Mouse (Mus musculus): Measurements from ENCODE around the gene Senp3. TPM values are rescaled to one million over a fixed set of nuclear protein-coding genes. Genes with fewer than 3 reads are reported as not detected.
"Not testable (repeated sequence)": the region's sequence is repeated elsewhere in the genome, so short reads cannot be mapped to it uniquely, and the experiment has no call there.

The Senp3 gene
- total RNA-seq (2021): 10 to 100 TPM; 21.9 to 25.4 TPM
- long read RNA-seq, experiment 1, transcript Senp3-201 (11 exons, 2,313 nt): major isoform, 5 of 7 reads
- long read RNA-seq, experiment 1, partial matches to known transcripts: 2 of 7 reads
- long read RNA-seq, experiment 1, other reads (novel, unspliced or antisense): 0 of 7 reads
- long read RNA-seq, experiment 2, transcript Senp3-201 (11 exons, 2,313 nt): major isoform, 7 of 10 reads
- long read RNA-seq, experiment 2, partial matches to known transcripts: 1 of 10 reads
- long read RNA-seq, experiment 2, other reads (novel, unspliced or antisense): 1 of 10 reads

- DNase-seq (ENCODE audit: low spot score): peak; percentile 96
Observed at GRCm38 (mm10) chr11:69681314-69682208, at the start of gene Senp3. TSS of gene Senp3 (minus strand) at chr11:69682084.

- not testable (repeated sequence) for DNase-seq (ENCODE audit: low spot score)
Observed at GRCm38 (mm10) chr11:69731408-69731807, 49.5 kb upstream of the Senp3 start.

DNA sequence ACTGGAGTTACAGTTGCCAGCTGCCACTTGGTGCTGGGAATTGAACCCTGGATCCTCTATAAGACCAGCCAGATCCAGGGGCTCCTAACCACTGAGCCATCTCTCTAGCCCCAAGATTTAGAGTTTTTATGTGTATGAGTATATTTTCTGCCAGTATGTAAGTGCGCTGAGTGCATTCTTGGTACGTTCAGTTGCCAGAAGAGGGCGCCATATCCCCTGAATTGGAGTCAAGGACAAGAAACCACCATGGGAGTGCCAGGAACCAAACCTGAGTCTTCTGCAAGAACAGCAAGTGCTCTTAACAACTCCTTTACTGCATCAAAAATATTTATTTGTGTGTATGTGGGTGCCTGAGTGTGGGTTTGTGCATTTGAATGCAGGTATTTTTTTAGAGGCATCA is 47.2 kb upstream of the Senp3 start:
- DNase-seq (ENCODE audit: low spot score): peak; percentile 62

- no peak for DNase-seq (ENCODE audit: low spot score)
Observed at GRCm38 (mm10) chr11:69725951-69726350, 44.1 kb upstream of the Senp3 start.

DNA sequence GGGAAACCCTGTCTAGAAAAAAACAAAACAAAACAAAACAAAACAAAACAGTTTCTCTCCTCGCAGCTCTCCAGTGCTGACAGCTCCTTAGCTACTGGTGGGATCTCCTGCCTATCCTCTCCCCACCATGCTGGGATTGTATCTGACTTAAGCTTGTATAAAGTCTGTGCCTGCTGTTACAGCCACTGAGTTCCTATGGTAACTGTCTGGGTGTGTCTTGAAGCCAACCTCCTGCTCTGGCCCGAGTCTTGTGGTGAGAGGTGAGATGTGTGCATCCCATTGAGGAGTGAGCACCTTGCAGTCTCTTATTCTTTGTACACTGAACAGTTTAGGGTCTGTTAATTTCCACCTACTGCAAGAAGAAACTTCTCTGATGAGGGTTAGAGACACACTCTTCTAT is 41.2 kb upstream of the Senp3 start:
- DNase-seq (ENCODE audit: low spot score): no peak

DNA sequence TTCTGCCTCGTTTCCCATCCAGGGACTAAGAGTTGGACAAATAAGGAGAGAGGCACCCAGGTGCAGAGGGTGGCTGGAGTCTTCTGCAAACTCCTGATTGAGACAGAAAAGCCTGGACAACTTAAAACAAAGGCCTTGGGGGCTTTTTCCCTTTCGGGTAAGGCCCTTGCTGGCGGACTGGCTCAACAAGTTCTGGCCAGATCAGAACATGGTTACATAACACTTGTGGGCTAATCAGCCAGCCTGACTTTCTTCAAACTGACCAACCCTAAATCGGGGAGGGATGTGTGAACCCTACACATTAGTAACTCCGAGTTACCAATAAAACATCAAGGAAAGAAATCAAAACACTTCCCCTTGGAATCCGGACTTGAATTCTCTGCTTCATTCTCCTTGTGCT is 39.0 kb upstream of the Senp3 start:
- no peak for DNase-seq (ENCODE audit: low spot score)

GRCm38 (mm10) chr11:69719423-69719822 is 37.5 kb upstream of the Senp3 start:
- DNase-seq (ENCODE audit: low spot score): no peak

GRCm38 (mm10) chr11:69718661-69719060 is 36.8 kb upstream of the Senp3 start:
- no peak for DNase-seq (ENCODE audit: low spot score)

DNA sequence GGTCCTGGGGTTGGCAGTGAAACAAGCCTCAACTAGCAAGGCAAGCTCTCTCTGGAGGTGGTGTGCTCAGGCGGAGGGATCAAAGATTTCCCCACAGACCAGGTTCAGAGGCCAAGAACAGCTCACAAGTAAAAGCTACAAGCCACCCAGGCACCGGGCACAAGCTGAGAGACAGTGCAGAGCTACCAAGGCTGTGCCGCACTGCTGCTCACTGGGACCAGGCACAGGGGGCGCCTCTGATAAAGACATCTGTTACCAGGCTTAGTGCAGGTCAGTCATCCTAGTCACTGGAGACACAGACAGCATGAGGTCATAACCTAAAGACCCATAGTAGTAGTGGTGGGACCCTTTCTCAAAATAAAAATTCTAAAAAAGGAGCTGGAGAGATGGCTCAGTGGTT is 35.1 kb upstream of the Senp3 start:
- no peak for DNase-seq (ENCODE audit: low spot score)

DNA sequence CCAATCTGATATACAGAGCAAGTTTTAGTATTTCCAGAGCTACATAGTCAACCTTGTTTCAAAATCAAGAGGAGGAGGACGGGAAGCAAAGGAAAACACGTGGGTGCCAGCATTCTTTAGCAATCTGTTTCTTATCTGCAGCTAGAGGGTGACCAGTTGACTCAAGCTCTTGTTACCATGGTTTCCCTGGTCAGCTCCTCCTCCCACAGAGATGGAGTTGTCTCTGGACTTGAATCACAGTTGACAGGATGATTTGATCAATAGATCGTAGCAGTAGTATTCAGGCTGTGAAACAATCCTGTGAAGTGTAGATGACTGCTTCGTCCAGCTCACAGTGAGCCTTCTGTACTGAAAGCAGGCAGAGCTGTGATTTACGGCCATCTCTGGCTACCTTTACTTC is 34.0 kb upstream of the Senp3 start:
- no peak for DNase-seq (ENCODE audit: low spot score)

DNA sequence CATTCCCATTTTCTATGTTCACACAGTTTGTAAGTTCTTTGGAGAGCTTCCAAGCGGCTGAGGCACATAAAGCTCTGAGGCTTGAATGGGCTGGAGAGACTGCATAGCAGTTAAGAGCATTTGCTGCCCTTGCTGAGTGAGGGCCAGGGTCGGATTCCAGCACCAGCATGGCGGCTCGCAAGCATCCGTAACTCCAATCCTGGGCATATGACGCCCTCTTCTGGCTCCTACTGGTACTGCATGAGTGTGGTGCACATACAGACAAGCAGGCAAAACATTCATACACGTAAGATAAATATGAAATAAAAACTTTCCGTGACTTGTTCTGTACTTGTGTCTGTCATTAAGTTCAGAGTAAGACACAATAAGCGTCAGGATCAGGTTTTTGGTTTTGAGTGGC is 33.6 kb upstream of the Senp3 start:
- DNase-seq (ENCODE audit: low spot score): no peak

- DNase-seq (ENCODE audit: low spot score): no peak
Observed at GRCm38 (mm10) chr11:69714636-69715329, 32.9 kb upstream of the Senp3 start.

GRCm38 (mm10) chr11:69712954-69713672 is 31.2 kb upstream of the Senp3 start:
- DNase-seq (ENCODE audit: low spot score): no peak

DNA sequence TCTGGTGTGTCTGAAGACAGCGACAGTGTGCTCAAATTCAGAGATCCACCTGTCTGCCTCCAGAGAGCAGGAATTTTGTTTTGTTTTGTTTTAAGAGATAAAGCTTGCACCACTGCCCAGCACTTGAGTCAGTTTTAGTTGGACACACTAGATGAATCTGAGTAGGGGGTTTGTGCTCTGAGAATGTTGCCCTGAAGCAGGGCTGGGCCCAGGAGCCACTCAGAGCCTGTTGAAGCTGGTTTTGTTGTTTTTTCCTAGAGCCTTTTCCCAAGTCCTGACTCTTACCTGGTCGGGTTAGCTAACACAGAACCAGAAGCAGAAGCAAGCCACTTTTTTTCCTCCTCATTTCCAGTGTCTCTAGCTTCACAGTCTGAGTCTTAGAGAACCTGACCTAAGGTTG is 29.2 kb upstream of the Senp3 start:
- no peak for DNase-seq (ENCODE audit: low spot score)

GRCm38 (mm10) chr11:69710470-69710869 is 28.6 kb upstream of the Senp3 start:
- DNase-seq (ENCODE audit: low spot score): no peak

GRCm38 (mm10) chr11:69709554-69710446 is 27.9 kb upstream of the Senp3 start:
- DNase-seq (ENCODE audit: low spot score): no peak

DNA sequence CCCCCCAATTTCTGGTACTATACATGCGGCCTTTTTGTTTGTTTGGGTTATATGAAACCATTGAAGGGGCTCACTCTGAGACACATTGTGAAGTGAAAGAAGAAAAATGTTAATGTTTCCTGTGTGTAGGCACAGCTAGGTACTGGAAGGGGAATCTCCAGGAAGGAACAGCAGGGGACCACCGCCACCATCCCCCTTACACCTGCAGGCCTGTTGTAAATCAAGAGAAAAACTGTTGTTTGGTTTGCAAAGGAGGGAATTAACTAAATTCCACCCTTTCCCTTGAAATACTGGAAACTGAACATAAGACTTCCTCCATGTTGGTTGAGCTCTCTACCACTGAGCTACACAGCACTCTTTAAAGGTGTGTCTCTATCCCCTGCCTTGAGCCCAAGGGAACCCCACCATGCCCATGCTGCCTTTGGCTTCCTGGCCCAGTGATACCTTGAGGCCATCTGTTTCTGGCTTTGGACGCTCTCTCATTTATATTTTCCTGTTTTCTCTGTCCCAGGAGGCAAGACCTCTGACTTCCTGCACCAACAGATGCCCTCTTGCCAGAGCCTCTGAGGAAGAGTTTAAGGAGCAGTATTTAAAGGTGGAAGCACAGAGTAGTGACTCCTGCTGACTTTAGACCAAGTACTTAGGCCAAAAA is 26.9 kb upstream of the Senp3 start:
- DNase-seq (ENCODE audit: low spot score): no peak

DNA sequence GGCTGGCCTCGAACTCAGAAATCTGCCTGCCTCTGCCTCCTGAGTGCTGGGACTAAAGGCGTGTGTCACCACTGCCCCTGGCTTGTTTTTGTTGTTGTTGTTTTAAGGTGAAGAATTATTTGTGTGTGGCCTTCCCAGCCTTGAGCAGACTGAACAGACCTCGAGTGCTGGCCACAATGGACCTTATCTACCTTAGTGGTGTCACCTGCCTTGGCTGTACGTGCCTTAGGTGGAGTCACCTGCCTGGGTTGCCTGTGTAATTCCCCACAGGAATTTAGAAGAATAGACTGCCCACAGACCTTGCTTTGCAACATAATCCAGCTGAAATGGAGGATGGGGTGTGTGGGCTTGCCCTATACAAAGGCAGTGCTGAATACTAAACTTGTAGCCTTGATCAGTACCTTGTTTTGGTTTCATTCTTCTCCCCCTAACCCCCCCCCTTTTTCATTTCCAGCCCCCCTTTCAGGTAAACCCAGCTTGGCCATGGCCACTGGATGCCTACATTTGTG is 26.0 kb upstream of the Senp3 start:
- no peak for DNase-seq (ENCODE audit: low spot score)

GRCm38 (mm10) chr11:69707480-69707847 is 25.6 kb upstream of the Senp3 start:
- no peak for DNase-seq (ENCODE audit: low spot score)
